Mouse (Mus musculus) brain, embryonic 14.5 days (tissue): ENCODE measurements around the gene Gjd3.

Experiments used
- CTCF ChIP-seq: fragments of 200-500 bp; IDR thresholded peaks from 2 replicates; pipeline ENCODE4 v1.5.1; 2012; ENCODE audit warnings: inconsistent platforms, mild to moderate bottlenecking, moderate library complexity, borderline replicate concordance; ENCODE audit not compliant: insufficient read depth, insufficient read length; ENCODE audit errors: extremely low read depth
- POLR2A ChIP-seq: fragments of 200-500 bp; IDR thresholded peaks from 2 replicates; pipeline ENCODE4 v1.6.1; 2012; ENCODE audit warnings: mild to moderate bottlenecking, inconsistent platforms, borderline replicate concordance; ENCODE audit not compliant: poor library complexity, insufficient read depth, insufficient read length, severe bottlenecking; ENCODE audit errors: extremely low read depth

GRCm38 (mm10) chr11:99010124-99010523, 27.3 kb upstream of the Gjd3 start:
- no peak for TF ChIP-seq CTCF
- TF ChIP-seq POLR2A: no peak
